Mouse (Mus musculus) intestine, embryonic 14.5 days (tissue): ENCODE results near the gene Cwc22. TPM values are rescaled to one million over a fixed set of nuclear protein-coding genes. Genes with fewer than 3 reads are reported as not detected.

ENCODE experiments used
- ATAC-seq: fragments of 200-750 bp; cut with Nextera tagmentation; replicated peaks from 2 replicates; pipeline ENCODE4 v1.8.0; 2017; ENCODE audit warnings: low read depth, moderate number of reproducible peaks, moderate TSS enrichment, moderate library complexity; ENCODE audit not compliant: low FRiP score, low TSS enrichment
- DNase-seq: peaks from one replicate; pipeline ENCODE4 v3.0.0-alpha.2; 2018; ENCODE audit warnings: low spot score
- H3K27ac ChIP-seq: fragments of 300-500 bp; sonication (generic); 2 replicates; pipeline ENCODE4 v1.5.1; 2014; ENCODE audit warnings: low read depth, mild to moderate bottlenecking, control low read depth
- H3K27me3 ChIP-seq: fragments of 300-500 bp; sonication (generic); replicated peaks from 2 replicates; pipeline ENCODE4 v1.6.1; 2014; ENCODE audit warnings: low read length, control low read depth; ENCODE audit not compliant: control insufficient read depth, insufficient read depth
- H3K36me3 ChIP-seq: fragments of 300-500 bp; sonication (generic); 2 replicates; pipeline ENCODE4 v1.6.1; 2014; ENCODE audit warnings: low read length, control low read depth; ENCODE audit not compliant: control insufficient read depth, insufficient read depth
- H3K4me1 ChIP-seq: fragments of 300-500 bp; sonication (generic); replicated peaks from 2 replicates; pipeline ENCODE4 v1.6.1; 2014; ENCODE audit warnings: low read length, control low read depth, mixed read lengths; ENCODE audit not compliant: control insufficient read depth, insufficient read depth
- H3K4me2 ChIP-seq: fragments of 300-500 bp; sonication (generic); 2 replicates; pipeline ENCODE4 v1.6.1; 2014; ENCODE audit warnings: low read length
- H3K4me3 ChIP-seq: fragments of 300-500 bp; sonication (generic); 2 replicates; pipeline ENCODE4 v1.5.1; 2014; ENCODE audit warnings: low read depth, low read length, control low read depth, mixed read lengths
- H3K9ac ChIP-seq: fragments of 300-500 bp; sonication (generic); 2 replicates; pipeline ENCODE4 v1.6.1; 2014; ENCODE audit warnings: mild to moderate bottlenecking, low read length
- H3K9me3 ChIP-seq: fragments of 300-500 bp; sonication (generic); 2 replicates; pipeline ENCODE4 v1.6.1; 2016; ENCODE audit warnings: low read length, control low read depth; ENCODE audit not compliant: control insufficient read depth
- WGBS: fragments of 180-500 bp; shearing (Covaris S2); extraction: QIAGEN DNeasy Blood & Tissue Kit; methylation state at CpG from one replicate; pipeline ENCODE4 v1.1.7; 2014; 5-methylcytosine and 5-hydroxymethylcytosine counted together
- polyA plus RNA-seq: library from polyadenylated mRNA; unstranded; fragments of >200 nt; fragmentation: Nextera tagmentation; extraction: Ambion mirVana; gene quantifications from 2 replicates; pipeline ENCODE4 v1.2.1, GENCODE M21; 2014

Gene Cwc22
- polyA plus RNA-seq, 1 experiment from 2014 or later, result 35.1 TPM

DNA sequence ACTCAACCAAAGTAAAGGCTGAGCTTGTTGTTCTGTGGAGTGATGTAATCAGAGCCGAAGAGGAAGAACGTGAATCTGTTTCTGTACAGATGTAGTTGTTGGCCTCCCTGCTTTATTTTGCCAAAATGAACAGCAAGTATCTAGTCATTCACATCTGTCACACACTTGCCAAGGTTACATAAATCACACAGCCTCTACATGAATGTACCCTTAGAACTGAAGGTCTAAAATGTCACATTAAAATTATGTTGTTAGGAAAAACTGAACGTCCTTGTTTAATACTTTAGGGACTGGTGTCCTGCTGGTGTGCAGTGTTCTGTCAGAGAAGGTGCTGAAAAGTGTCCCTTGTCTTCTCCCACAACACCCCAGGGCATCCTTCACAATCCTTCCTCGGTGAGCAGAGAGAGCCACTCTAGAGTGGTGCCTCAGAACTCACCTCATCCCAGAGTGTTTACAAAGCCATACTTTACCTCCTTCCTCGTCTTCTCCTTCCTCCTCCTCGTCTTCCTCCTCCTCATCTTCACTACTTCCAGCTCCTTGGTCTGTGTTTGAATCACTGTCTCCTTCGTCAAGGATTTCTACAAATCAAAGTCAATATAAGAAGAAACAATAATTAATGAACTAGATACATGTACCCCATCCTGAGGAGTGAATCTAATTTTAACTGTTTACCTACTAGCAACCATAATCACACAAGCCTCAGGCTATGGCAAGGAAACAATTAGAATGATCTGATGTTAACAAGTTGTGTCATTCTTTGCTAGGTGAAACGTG lies 29.4 kb downstream of the Cwc22 start:
- ATAC-seq, result no peak
- Histone ChIP-seq H3K36me3 (peaks cover 78% of the 10 kb centered on the region), H3K27ac (no peak overlapping the region), H3K9me3 (no peaks in the 10 kb centered on the region), H3K9ac (no peak overlapping the region), H3K27me3 (no peaks in the 10 kb centered on the region), H3K4me3 (no peak overlapping the region), H3K4me2 (no peak overlapping the region), H3K4me1 (no peaks in the 10 kb centered on the region)
- WGBS, result 89% methylated on average over 8 of the region's 8 CpGs
- no peak for DNase-seq

DNA sequence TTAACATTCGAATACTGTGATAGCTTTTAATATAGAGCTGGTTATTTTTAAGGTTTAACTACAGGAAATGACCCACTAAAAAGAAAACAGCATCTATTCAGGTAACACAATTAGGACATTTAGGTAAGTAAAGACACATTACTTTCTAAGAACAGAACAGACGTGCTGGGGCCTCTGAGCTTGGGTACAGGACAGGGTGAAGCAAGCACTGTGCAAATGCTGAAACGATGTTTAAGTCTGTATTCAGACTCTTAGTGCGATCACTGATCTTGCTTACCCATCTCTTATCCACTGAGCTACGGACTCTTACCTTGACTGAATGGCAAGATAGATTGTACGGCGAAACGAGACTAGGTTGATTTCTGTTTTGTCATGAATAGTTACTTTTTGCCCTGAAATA lies 31.0 kb downstream of the Cwc22 start:
- Histone ChIP-seq H3K4me3 (no peak overlapping the region), H3K9ac (no peak overlapping the region), H3K9me3 (no peaks in the 10 kb centered on the region), H3K36me3 (peaks cover 78% of the 10 kb centered on the region), H3K4me2 (no peak overlapping the region), H3K4me1 (no peaks in the 10 kb centered on the region), H3K27ac (no peak overlapping the region), H3K27me3 (no peaks in the 10 kb centered on the region)
- ATAC-seq (no peak), DNase-seq (no peak)
- WGBS, result 95% methylated on average over 8 of the region's 8 CpGs

DNA sequence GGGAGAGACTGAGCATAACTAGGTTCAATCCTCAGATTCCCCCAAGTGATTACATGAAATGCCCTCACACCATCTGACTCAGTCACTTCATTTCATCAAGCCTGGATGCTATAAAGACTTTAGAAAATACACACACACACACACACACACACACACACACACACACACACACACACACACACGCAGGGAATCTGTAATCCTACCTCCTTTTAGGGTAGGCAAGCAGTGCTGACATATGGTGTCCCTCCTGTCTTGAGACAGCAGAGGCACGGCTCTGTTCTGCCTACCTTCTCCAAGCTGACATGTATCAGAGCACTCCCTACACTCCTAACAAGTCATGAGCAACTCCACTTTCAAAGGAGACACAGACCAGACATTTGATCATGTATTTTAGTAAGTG lies 32.5 kb downstream of the Cwc22 start:
- Histone ChIP-seq H3K4me1 (no peaks in the 10 kb centered on the region), H3K9me3 (no peaks in the 10 kb centered on the region), H3K36me3 (peaks cover 70% of the 10 kb centered on the region), H3K4me3 (no peak overlapping the region), H3K9ac (no peak overlapping the region), H3K27ac (no peak overlapping the region), H3K4me2 (no peak overlapping the region), H3K27me3 (no peaks in the 10 kb centered on the region)
- DNase-seq (no peak), ATAC-seq (no peak)
- WGBS, result 48% methylated on average over 2 of the region's 2 CpGs

DNA sequence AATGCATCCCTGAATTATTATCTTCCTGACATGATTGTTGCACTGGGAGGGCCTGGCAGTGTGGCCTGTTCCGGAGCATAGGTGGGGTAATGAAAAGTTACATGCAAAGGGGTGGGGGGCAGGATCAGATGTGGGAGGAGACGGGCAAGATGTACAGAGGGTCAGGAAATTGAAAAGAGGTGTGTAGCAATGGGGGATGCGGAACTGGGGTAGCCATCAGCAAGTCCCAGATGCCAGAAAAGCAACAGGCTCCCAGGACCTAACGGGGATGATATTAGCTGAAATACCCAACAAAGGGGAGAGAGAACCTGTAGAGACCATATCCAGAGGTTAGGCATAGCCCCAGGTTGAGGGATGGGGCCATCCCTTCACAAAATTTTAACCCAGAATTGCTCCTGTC lies 34.0 kb downstream of the Cwc22 start:
- DNase-seq (no peak), ATAC-seq (no peak)
- no peak overlapping the region for H3K9ac ChIP-seq
- H3K27ac ChIP-seq, result no peak overlapping the region
- no peaks in the 10 kb centered on the region for H3K27me3 ChIP-seq
- 94% methylated on average over 4 of the region's 4 CpGs for WGBS
- no peaks in the 10 kb centered on the region for H3K9me3 ChIP-seq
- no peaks in the 10 kb centered on the region for H3K4me1 ChIP-seq
- peaks cover 68% of the 10 kb centered on the region for H3K36me3 ChIP-seq
- H3K4me3 ChIP-seq, result no peak overlapping the region
- no peak overlapping the region for H3K4me2 ChIP-seq

DNA sequence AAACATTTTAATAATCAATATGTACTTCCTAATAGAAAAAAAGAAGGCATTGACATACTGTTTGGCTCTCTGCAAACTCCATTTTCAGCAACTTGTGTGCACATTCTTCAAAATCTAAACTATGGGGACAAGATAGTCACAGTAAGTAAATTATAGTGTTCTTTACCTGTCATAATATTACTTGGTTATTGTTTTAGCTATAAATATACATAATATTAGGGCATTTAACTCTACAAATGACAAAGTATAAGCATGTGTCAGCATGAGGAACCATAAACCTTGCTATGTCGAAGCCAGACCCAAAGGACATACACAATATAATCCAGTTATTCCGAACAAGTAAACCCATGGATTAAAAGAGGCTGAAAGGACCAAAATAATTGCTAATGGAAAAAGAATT lies 34.7 kb downstream of the Cwc22 start:
- H3K36me3 ChIP-seq, result peaks cover 68% of the 10 kb centered on the region
- H3K4me1 ChIP-seq, result no peaks in the 10 kb centered on the region
- ATAC-seq (no peak), DNase-seq (no peak)
- H3K9me3 ChIP-seq, result no peaks in the 10 kb centered on the region
- H3K4me2 ChIP-seq, result no peak overlapping the region
- H3K9ac ChIP-seq, result no peak overlapping the region
- 90% methylated on average over 2 of the region's 2 CpGs for WGBS
- H3K27me3 ChIP-seq, result no peaks in the 10 kb centered on the region
- H3K27ac ChIP-seq, result no peak overlapping the region
- no peak overlapping the region for H3K4me3 ChIP-seq

DNA sequence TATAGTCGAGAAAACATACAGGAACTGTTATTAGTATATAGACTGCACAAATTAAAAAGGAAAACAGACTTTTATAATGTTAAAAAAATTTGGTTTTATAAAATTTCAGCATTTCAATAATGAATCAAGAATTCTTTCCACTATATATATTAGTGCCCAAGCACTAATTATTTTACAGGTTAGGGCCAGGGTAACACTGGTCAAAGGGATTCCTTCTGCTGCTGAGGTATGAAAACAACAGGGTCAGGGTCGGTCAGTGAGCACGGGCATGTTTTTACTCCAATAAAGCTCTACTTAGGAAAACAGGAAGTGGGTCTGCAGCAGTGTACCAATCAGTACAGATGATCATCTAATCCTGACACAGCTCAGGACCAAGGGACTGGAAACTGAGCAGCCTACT lies 36.0 kb downstream of the Cwc22 start:
- ATAC-seq (no peak), DNase-seq (no peak)
- Histone ChIP-seq H3K36me3 (peaks cover 69% of the 10 kb centered on the region), H3K9ac (no peak overlapping the region), H3K27me3 (no peaks in the 10 kb centered on the region), H3K4me1 (no peaks in the 10 kb centered on the region), H3K4me2 (no peak overlapping the region), H3K27ac (no peak overlapping the region), H3K4me3 (no peak overlapping the region), H3K9me3 (no peaks in the 10 kb centered on the region)
- WGBS, result 60% methylated on average over 3 of the region's 3 CpGs

DNA sequence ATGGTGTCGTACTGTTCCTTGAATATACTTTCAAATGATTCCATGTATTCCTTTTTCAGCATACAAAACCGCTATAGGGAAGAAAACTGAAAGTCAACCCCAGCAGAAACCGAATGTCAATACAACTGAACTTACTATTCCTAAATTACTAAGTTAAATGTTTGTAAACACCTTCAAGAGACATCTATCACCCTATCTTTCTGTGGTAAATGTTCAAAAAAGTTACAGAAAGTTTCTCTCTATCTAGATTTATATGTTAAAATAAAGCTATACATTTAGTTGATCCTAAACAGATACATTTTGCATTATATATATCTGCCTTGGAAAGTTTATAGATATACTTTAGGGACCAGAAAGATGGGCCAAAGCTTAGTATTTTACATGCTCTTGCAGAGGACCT lies 39.0 kb downstream of the Cwc22 start:
- ATAC-seq, result no peak
- Histone ChIP-seq H3K27ac (no peak overlapping the region), H3K36me3 (peaks cover 73% of the 10 kb centered on the region)

DNA sequence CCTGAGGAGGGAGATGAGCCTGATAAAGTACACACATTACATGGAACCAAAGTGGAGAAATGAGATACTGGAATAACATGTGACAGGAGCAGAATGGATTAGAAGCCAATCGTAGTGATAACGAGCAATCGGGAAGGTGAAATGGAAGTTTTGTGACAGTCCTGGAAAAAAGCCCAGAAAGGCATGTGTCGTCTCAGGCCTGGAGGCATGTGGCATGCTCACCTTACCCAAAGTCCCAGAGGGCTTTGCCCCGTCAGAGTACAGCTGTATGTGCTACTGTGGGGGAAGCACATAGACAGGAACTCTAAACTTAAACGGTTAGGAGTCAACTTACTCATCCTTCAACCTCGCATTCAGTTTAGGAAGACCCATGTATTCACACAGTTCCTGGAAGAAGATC lies 41.2 kb downstream of the Cwc22 start:
- Histone ChIP-seq H3K9me3 (no peaks in the 10 kb centered on the region), H3K27me3 (no peaks in the 10 kb centered on the region), H3K9ac (no peak overlapping the region), H3K27ac (no peak overlapping the region), H3K4me1 (no peaks in the 10 kb centered on the region), H3K4me2 (no peak overlapping the region), H3K36me3 (peaks cover 77% of the 10 kb centered on the region), H3K4me3 (no peak overlapping the region)
- no peak for DNase-seq
- whole genome bisulfite sequencing, result 93% methylated on average over 7 of the region's 7 CpGs
- ATAC-seq, result no peak

More for the DNA sequence above, 39.0 kb downstream of the Cwc22 start:
- Histone ChIP-seq H3K4me2 (no peak overlapping the region), H3K9me3 (no peaks in the 10 kb centered on the region), H3K4me1 (no peaks in the 10 kb centered on the region), H3K27me3 (no peaks in the 10 kb centered on the region), H3K4me3 (no peak overlapping the region), H3K9ac (no peak overlapping the region)
- no peak for DNase-seq
- WGBS, result 86% methylated on average over 3 of the region's 3 CpGs

DNA sequence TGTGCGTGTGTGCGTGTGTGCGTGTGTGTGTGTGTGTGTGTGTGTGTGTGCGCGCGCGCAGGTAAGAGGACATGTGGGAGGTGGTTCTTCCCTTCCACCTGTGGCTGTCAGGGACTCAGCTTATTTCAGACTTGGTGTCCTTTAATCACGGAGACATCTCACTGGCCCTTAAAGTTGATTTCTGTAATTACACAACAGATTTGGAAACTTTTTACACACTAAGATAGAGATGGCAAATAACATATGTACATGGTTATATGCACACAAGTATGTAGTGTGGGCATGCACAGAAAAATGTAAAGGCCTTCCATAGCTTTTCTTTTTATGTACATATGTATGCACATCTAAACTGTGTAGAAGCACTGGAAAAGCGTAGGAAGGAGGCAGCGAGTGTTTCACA lies 41.7 kb downstream of the Cwc22 start:
- no peak for DNase-seq
- Histone ChIP-seq H3K4me2 (no peak overlapping the region), H3K36me3 (peaks cover 82% of the 10 kb centered on the region), H3K27ac (no peak overlapping the region), H3K4me1 (no peaks in the 10 kb centered on the region), H3K9ac (no peak overlapping the region), H3K9me3 (no peaks in the 10 kb centered on the region), H3K4me3 (no peak overlapping the region), H3K27me3 (no peaks in the 10 kb centered on the region)
- WGBS, result 96% methylated on average over 10 of the region's 10 CpGs
- no peak for ATAC-seq
